Mouse (Mus musculus) embryonic facial prominence, embryonic 13.5 days (tissue): ENCODE results near the gene Maml2. TPM values are rescaled to one million over a fixed set of nuclear protein-coding genes. Genes with fewer than 3 reads are reported as not detected.
"Not testable (repeated sequence)": the region's sequence is repeated elsewhere in the genome, so short reads cannot be mapped to it uniquely, and the experiment has no call there.

Source experiments
- ATAC-seq: fragments of 200-750 bp; cut with Nextera tagmentation; 2 replicates; pipeline ENCODE4 v1.8.0; 2017; ENCODE audit warnings: low read depth; ENCODE audit not compliant: insufficient number of reproducible peaks, insufficient read depth, low FRiP score, low TSS enrichment
- H3K27ac ChIP-seq: fragments of 300-500 bp; sonication (generic); 2 replicates; pipeline ENCODE4 v1.5.1; 2015; ENCODE audit warnings: moderate library complexity, mild to moderate bottlenecking, inconsistent platforms
- H3K27me3 ChIP-seq: fragments of 300-500 bp; sonication (generic); 2 replicates; pipeline ENCODE4 v1.6.1; 2015; ENCODE audit warnings: mild to moderate bottlenecking, inconsistent platforms
- H3K36me3 ChIP-seq: fragments of 300-500 bp; sonication (generic); 2 replicates; pipeline ENCODE4 v1.6.1; 2015; ENCODE audit warnings: mild to moderate bottlenecking, inconsistent platforms
- H3K4me1 ChIP-seq: fragments of 300-500 bp; sonication (generic); 2 replicates; pipeline ENCODE4 v1.6.1; 2015; ENCODE audit warnings: inconsistent platforms
- H3K4me2 ChIP-seq: fragments of 300-500 bp; sonication (generic); 2 replicates; pipeline ENCODE4 v1.6.1; 2015; ENCODE audit warnings: moderate library complexity, mild to moderate bottlenecking, inconsistent platforms
- H3K4me3 ChIP-seq: fragments of 300-500 bp; sonication (generic); 2 replicates; pipeline ENCODE4 v1.5.1; 2015; ENCODE audit warnings: mild to moderate bottlenecking, inconsistent platforms
- H3K9ac ChIP-seq: fragments of 300-500 bp; sonication (generic); 2 replicates; pipeline ENCODE4 v1.6.1; 2015; ENCODE audit warnings: mild to moderate bottlenecking, inconsistent platforms
- H3K9me3 ChIP-seq: fragments of 300-500 bp; sonication (generic); 2 replicates; pipeline ENCODE4 v1.6.1; 2016; ENCODE audit warnings: inconsistent platforms
- WGBS: fragments of 180-500 bp; shearing (Covaris S2); methylation state at CpG from one replicate; pipeline ENCODE4 v1.1.7; 2015; ENCODE audit warnings: mixed read lengths; 5-methylcytosine and 5-hydroxymethylcytosine counted together
- polyA plus RNA-seq: library from polyadenylated mRNA; unstranded; fragments of >200 nt; fragmentation: Nextera tagmentation; extraction: Ambion mirVana; gene quantifications from 2 replicates; pipeline ENCODE4 v1.2.1, GENCODE M21; 2015

Maml2 gene
- polyA plus RNA-seq, 1 experiment from 2014 or later = 13.0 TPM

DNA sequence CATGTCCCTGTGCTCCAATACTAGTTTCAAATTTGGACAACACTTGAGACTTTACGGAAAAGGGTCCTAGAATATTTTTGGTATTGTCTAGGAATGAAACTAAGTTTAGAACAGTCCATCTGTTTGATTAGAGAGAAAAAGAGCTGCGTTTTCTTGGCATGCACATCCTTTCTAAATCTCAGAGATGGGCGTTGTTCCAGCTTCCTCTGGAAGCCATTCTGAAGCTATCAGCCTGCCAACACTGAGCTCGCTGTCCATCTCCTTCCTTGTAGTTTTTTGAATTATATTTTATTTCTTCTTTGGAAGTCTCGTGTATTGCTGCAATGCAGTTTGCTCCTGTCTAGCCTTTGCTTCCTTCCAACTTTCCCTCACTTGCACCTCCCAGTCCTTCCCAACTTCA, 396.5 kb downstream of the Maml2 start:
- H3K36me3 ChIP-seq = no peaks in the 10 kb centered on the region

DNA sequence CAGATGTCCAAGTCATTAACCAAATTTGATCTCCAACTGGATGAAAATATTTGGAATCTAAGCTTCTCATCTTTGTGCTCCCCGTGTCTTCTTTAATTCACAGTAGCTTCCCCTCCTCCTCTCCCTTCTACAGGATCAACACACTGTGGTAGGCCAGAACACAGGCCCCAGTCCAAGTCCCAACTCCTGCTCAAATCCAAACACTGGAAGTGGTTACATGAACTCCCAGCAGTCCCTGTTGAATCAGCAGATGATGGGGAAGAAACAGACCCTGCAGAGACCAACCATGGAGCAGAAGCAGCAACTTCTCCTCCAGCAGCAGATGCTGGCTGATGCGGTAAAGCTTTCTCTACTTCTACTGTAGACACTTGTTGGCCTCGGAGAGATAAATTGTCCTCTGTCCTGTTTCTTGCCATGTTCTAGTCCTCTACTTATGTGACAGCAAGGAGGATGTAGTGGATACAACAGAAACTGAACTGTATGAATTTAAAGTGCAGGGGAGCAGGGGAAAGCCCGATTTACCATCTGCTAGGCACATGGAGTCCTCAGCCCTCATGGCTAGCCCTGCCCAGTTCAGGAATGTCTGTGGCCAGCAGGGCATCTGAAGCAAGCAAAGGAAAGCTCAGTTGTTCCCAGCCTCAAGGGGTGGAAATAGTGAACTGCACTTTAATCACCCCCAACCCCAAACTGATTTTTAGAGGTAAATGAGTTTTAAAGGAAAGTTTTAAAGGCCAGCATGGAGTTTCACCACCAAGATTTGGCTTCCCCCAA, 399.5 kb downstream of the Maml2 start:
- Histone ChIP-seq H3K4me1 (peaks cover 7% of the 10 kb centered on the region; the same call in 1 of the 2 replicates), H3K4me2 (no peak overlapping the region), H3K4me3 (no peak overlapping the region), H3K27me3 (no peaks in the 10 kb centered on the region), H3K36me3 (peaks cover under 1% of the 10 kb centered on the region; the same call in 1 of the 2 replicates), H3K9ac (no peak overlapping the region), H3K9me3 (no peaks in the 10 kb centered on the region), H3K27ac (no peak overlapping the region)
- 73% methylated on average over 4 of the region's 4 CpGs for WGBS
- ATAC-seq = 0 out of 2 replicates have a peak, but pooled peaks have one; percentile 48

More for the DNA sequence above, 396.5 kb downstream of the Maml2 start:
- no peak for ATAC-seq
- Histone ChIP-seq H3K27ac (no peak overlapping the region), H3K4me2 (no peak overlapping the region), H3K9me3 (no peaks in the 10 kb centered on the region), H3K4me1 (peaks cover 12% of the 10 kb centered on the region), H3K27me3 (no peaks in the 10 kb centered on the region), H3K4me3 (no peak overlapping the region), H3K9ac (no peak overlapping the region)
- 75% methylated on average over 5 of the region's 5 CpGs for WGBS

DNA sequence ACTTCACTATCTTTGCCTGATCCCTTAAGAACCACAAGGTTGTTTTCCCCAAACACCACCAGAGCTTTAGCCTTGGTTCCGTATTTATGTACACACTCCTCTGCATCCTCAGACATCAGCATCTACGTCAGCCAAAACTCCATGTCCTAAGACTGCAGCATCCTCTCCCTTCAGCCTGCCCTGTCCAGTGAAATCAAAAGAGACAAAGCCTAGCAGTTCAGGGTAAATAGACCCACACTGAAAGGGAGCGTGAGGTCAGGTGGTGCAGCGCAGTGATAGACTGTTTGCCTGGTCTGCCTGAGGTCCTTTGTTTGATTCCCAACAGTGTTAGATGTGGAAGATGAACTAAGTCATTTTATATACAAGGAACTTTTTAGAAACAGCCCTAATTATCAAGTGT, 400.1 kb downstream of the Maml2 start:
- Histone ChIP-seq H3K9ac (no peak overlapping the region), H3K4me1 (peaks cover 7% of the 10 kb centered on the region; the same call in 1 of the 2 replicates), H3K36me3 (peaks cover 5% of the 10 kb centered on the region; the same call in 1 of the 2 replicates), H3K9me3 (no peaks in the 10 kb centered on the region), H3K27me3 (no peaks in the 10 kb centered on the region), H3K27ac (no peak overlapping the region), H3K4me2 (no peak overlapping the region), H3K4me3 (no peak overlapping the region)
- no peak for ATAC-seq
- WGBS = 88% methylated on average over 4 of the region's 4 CpGs

DNA sequence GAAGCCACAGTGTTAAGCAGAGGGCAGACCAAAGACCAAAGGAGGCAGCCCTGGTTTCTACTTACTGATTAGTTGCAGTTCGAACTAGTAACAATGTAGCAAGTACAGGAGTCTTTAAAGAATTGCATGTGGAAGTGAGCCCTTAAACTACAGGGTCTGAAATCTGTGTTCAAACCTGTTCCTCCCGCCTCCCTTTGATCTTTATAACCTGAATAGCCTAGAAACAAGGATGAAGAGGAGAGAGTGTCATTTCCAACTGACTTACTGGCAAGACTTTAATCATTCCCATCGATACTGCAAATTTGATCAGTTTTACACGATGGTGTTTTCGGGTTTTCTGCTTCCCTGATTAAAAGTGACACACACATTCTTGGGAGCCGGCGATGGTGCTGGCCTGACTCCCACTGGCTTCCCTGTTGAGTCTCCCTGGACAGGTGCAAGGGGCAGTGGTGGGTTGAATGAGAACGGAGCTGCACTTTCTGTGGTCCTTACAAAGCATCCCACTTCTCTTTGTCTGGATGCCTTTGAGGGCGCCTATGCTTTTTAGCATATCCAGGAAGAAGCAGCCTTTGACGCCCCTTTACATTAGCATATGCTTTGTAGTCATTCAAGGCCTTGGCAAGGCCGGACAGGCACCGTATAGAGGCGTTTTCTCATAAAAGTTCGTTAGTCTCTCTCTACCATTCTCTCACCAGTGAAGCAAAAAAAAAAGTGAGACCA, 401.5 kb downstream of the Maml2 start:
- no peaks in the 10 kb centered on the region for H3K27me3 ChIP-seq
- peaks cover 7% of the 10 kb centered on the region; the same call in 1 of the 2 replicates for H3K4me1 ChIP-seq
- ATAC-seq = no peak
- no peak overlapping the region for H3K27ac ChIP-seq
- no peak overlapping the region for H3K4me2 ChIP-seq
- H3K9ac ChIP-seq = no peak overlapping the region
- H3K4me3 ChIP-seq = no peak overlapping the region
- 36% methylated on average over 14 of the region's 14 CpGs for WGBS
- no peaks in the 10 kb centered on the region for H3K9me3 ChIP-seq
- H3K36me3 ChIP-seq = peaks cover 16% of the 10 kb centered on the region; the same call in 1 of the 2 replicates

DNA sequence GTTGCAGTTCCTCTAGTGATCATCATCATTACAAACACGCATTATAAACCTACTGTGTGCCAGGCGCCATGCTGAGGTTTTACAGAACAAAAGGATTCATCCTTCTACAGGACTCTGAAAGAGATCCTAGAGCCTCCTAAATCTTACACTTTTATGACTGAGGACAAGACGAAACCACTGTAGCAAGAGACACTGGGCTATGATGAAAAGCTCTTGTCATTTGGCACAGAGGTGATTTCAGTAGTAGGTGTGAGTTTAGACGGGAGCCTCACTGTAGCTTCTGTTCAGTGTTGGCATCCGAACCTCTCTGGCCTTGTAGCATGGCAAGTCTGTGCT, 402.0 kb downstream of the Maml2 start:
- Histone ChIP-seq H3K27ac (no peak overlapping the region), H3K36me3 (peaks cover 17% of the 10 kb centered on the region; the same call in 1 of the 2 replicates), H3K27me3 (no peaks in the 10 kb centered on the region), H3K9me3 (no peaks in the 10 kb centered on the region), H3K4me1 (peaks cover 7% of the 10 kb centered on the region; the same call in 1 of the 2 replicates), H3K9ac (no peak overlapping the region), H3K4me2 (no peak overlapping the region), H3K4me3 (no peak overlapping the region)
- WGBS = 78% methylated on average over 5 of the region's 5 CpGs
- ATAC-seq = no peak

DNA sequence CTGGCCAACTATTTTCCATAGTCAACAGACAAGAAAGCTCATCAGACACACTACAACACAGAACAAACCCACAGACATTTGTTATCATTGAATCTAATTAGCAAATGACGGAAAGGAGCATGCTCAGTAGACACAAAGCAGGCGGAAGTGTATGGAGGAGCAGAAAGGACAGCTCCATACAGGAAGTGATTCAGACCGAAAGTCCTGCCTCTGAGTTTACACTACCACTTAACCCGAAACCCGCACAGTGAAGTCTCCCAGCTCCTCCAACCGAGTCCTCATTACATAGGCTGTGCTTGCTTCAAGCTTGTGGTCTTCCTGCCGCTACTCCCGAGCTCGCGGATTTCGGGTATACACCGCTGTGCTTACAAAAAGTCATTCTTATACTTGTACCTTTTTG, 404.0 kb downstream of the Maml2 start:
- Histone ChIP-seq H3K27ac (no peak overlapping the region), H3K9me3 (no peaks in the 10 kb centered on the region), H3K4me3 (no peak overlapping the region), H3K36me3 (peaks cover 30% of the 10 kb centered on the region), H3K4me2 (no peak overlapping the region), H3K9ac (no peak overlapping the region), H3K4me1 (peaks cover 7% of the 10 kb centered on the region; the same call in 1 of the 2 replicates), H3K27me3 (no peaks in the 10 kb centered on the region)
- 91% methylated on average over 12 of the region's 12 CpGs for WGBS
- no peak for ATAC-seq

DNA sequence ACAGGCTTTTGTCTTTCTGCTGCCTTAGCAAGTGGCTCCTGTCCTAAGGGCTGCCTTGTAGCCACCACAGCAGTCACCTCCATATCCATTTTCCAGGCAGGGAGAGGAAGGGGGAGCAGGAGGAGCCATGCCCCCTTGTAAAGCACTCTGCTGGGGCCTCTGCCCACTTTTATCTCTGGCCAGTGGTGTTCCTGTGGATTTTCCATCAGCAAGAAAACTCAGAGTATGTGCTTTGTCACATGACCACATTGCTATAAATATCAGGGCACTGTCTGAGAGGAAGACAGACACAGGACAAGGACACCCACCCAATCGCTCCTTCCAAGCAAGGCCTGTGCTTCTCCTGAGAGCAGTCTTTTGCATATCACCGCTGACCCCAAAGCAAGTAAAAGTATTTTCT, 405.3 kb downstream of the Maml2 start:
- H3K4me3 ChIP-seq = no peak overlapping the region
- H3K27me3 ChIP-seq = no peaks in the 10 kb centered on the region
- 94% methylated on average over 2 of the region's 2 CpGs for WGBS
- ATAC-seq = no peak
- H3K36me3 ChIP-seq = peaks cover 30% of the 10 kb centered on the region
- no peak overlapping the region for H3K4me2 ChIP-seq
- H3K9me3 ChIP-seq = no peaks in the 10 kb centered on the region
- H3K27ac ChIP-seq = no peak overlapping the region
- H3K9ac ChIP-seq = no peak overlapping the region
- H3K4me1 ChIP-seq = no peaks in the 10 kb centered on the region

DNA sequence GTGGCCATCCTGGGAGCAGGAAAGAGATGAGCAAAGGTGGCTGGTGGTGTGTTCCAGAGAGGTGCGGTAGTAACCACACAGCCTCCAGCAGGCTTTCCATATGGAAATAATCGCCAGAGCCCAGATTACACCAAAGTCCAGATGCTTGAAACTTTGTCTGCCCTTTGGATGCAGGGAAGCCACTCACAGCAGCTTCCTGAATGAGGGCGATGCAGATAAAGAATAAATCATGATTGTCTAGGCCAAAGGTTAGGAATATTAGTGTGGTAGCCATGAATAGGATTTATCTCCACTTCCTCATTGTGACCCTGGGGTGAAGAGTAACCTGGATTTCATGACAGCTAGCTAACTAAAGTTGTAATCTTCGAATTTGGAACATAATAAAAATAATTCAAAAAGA, 407.2 kb downstream of the Maml2 start:
- H3K27me3 ChIP-seq = no peaks in the 10 kb centered on the region
- H3K36me3 ChIP-seq = peaks cover 30% of the 10 kb centered on the region
- no peak overlapping the region for H3K27ac ChIP-seq
- H3K4me3 ChIP-seq = no peak overlapping the region
- no peak overlapping the region for H3K9ac ChIP-seq
- no peaks in the 10 kb centered on the region for H3K4me1 ChIP-seq
- H3K9me3 ChIP-seq = no peaks in the 10 kb centered on the region
- ATAC-seq = no peak
- 44% methylated on average over 4 of the region's 4 CpGs for WGBS
- H3K4me2 ChIP-seq = no peak overlapping the region

DNA sequence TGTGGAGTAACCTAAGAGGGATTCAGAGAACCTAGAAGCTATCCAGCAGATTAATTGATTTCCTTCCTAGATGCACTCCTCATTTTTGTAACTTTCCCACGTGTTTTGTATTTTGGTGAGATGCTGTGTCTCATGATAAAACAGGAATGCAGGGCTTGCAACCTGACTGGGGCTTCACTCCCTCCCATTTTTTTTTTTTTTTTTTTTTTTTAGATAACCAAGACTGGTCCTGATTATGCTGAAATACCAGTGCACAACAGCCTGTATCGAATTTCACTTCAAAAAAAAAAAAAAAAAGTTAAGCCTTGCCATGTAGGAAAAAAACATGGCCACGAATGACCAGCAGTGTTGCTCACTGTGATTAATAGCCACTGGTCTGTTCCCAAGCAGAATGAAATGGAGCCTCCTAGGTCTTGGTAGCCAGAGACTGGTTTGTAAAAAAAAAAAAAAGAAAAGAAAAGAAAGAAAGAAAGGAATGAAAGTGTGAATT, 409.4 kb downstream of the Maml2 start:
- no peaks in the 10 kb centered on the region for H3K27me3 ChIP-seq
- no peak for ATAC-seq
- no peak overlapping the region for H3K27ac ChIP-seq
- peaks cover 30% of the 10 kb centered on the region for H3K36me3 ChIP-seq
- H3K4me1 ChIP-seq = no peaks in the 10 kb centered on the region
- no peak overlapping the region for H3K9ac ChIP-seq
- no peak overlapping the region for H3K4me3 ChIP-seq
- no peaks in the 10 kb centered on the region for H3K9me3 ChIP-seq
- WGBS = 14% methylated on average over 3 of the region's 3 CpGs
- no peak overlapping the region for H3K4me2 ChIP-seq

DNA sequence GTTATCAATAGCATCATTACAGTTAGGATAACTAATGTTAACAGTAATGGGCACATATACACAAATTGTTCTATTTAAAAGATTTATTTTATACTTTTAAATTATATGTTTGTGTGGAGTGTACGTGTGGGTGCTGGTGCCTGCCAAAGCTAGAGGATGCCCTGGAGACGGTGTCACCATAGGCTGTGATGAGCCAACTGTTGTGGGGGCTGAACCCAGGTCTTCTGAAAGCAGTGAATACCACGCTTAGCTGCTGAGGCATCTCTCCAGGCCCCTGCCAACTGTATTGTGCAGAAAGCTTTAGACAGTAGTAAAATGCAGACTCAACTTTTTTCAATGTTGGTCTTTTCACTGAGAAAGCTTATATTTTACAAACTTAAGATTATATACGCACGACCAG, 411.7 kb downstream of the Maml2 start:
- Histone ChIP-seq H3K4me3 (no peak overlapping the region), H3K27ac (no peak overlapping the region), H3K9me3 (no peaks in the 10 kb centered on the region), H3K27me3 (no peaks in the 10 kb centered on the region), H3K9ac (no peak overlapping the region), H3K36me3 (peaks cover 13% of the 10 kb centered on the region), H3K4me2 (no peak overlapping the region), H3K4me1 (no peaks in the 10 kb centered on the region)
- no peak for ATAC-seq
- 90% methylated on average over 5 of the region's 5 CpGs for WGBS

DNA sequence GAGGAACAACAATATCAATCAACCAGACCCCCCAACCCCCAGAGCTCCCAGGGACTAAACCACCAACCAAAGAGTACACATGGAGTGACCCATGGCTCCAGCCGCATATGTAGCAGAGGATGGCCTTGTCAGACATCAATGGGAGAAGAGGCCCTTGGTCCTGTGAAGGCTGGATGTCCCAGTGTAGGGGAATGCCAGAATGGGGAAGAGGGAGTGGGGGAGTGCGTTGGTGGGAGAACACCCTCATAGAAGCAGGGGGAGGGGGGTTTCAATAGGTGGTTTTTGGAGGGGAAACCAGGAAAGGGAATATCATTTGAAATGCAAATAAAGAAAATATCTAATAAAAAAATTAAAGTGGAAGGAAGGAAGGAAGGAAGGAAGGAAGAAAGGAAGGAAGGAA, 418.1 kb downstream of the Maml2 start:
- not testable (repeated sequence) for H3K4me1 ChIP-seq, H3K9ac ChIP-seq, H3K36me3 ChIP-seq, H3K9me3 ChIP-seq, H3K4me3 ChIP-seq, H3K27me3 ChIP-seq, ATAC-seq, H3K27ac ChIP-seq
- H3K4me2 ChIP-seq = peak overlapping the region; percentile 46
- 73% methylated on average over 2 of the region's 2 CpGs for WGBS
